Mouse (Mus musculus): ENCODE measurements around the gene Pik3ip1. TPM values are rescaled to one million over a fixed set of nuclear protein-coding genes. Genes with fewer than 3 reads are reported as not detected.

Gene Pik3ip1
- polyA plus RNA-seq, 1 experiment from 2014 or later = 11.2 TPM

GRCm38 (mm10) chr11:3348576-3349342, 18.6 kb downstream of the Pik3ip1 start:
- Histone ChIP-seq H3K4me1 (peaks cover 33% of the 10 kb centered on the region), H3K36me3 (replicated peaks) (peaks cover 85% of the 10 kb centered on the region), H3K4me3 (peak overlapping the region; percentile 19; the same call in 1 of the 2 replicates), H3K9me3 (no peaks in the 10 kb centered on the region), H3K27me3 (replicated peaks; ENCODE audit: low read depth, poor library complexity, severe bottlenecking) (no peaks in the 10 kb centered on the region), H3K27ac (replicated peaks) (peak overlapping the region; percentile 77)
- 18% methylated on average over 6 of the region's 6 CpGs for WGBS
- DNase-seq (ENCODE audit: low spot score) = peak; percentile 76

- Histone ChIP-seq H3K27me3 (replicated peaks; ENCODE audit: low read depth, poor library complexity, severe bottlenecking) (no peaks in the 10 kb centered on the region), H3K36me3 (replicated peaks) (peaks cover 85% of the 10 kb centered on the region), H3K4me1 (peaks cover 33% of the 10 kb centered on the region), H3K9me3 (no peaks in the 10 kb centered on the region), H3K4me3 (no peak overlapping the region), H3K27ac (replicated peaks) (peak overlapping the region; percentile 77)
- WGBS = 85% methylated on average over 4 of the region's 4 CpGs
- DNase-seq (ENCODE audit: low spot score) = no peak
Observed at GRCm38 (mm10) chr11:3349343-3349695, 19.1 kb downstream of the Pik3ip1 start.

GRCm38 (mm10) chr11:3352131-3352530, 21.9 kb downstream of the Pik3ip1 start:
- DNase-seq (ENCODE audit: low spot score) = no peak
- H3K9me3 ChIP-seq = no peaks in the 10 kb centered on the region
- no peaks in the 10 kb centered on the region for H3K27me3 ChIP-seq (replicated peaks; ENCODE audit: low read depth, poor library complexity, severe bottlenecking)
- H3K4me1 ChIP-seq = peaks cover 32% of the 10 kb centered on the region
- no peak overlapping the region for H3K27ac ChIP-seq (replicated peaks)
- 92% methylated on average over 9 of the region's 9 CpGs for WGBS
- H3K36me3 ChIP-seq (replicated peaks) = peaks cover 83% of the 10 kb centered on the region
- no peak overlapping the region for H3K4me3 ChIP-seq

GRCm38 (mm10) chr11:3352990-3353585, 22.9 kb downstream of the Pik3ip1 start:
- Histone ChIP-seq H3K4me3 (no peak overlapping the region), H3K27me3 (replicated peaks; ENCODE audit: low read depth, poor library complexity, severe bottlenecking) (no peaks in the 10 kb centered on the region), H3K9me3 (no peaks in the 10 kb centered on the region), H3K4me1 (peaks cover 22% of the 10 kb centered on the region), H3K36me3 (replicated peaks) (peaks cover 82% of the 10 kb centered on the region), H3K27ac (replicated peaks) (no peak overlapping the region)
- no peak for DNase-seq (ENCODE audit: low spot score)
- 43% methylated on average over 18 of the region's 18 CpGs for WGBS

- WGBS = 86% methylated on average over 3 of the region's 3 CpGs
- no peak for DNase-seq (ENCODE audit: low spot score)
- no peaks in the 10 kb centered on the region for H3K9me3 ChIP-seq
- H3K27me3 ChIP-seq (replicated peaks; ENCODE audit: low read depth, poor library complexity, severe bottlenecking) = no peaks in the 10 kb centered on the region
- H3K27ac ChIP-seq (replicated peaks) = no peak overlapping the region
- H3K4me1 ChIP-seq = peaks cover 3% of the 10 kb centered on the region; the same call in 1 of the 2 replicates
- peaks cover 45% of the 10 kb centered on the region for H3K36me3 ChIP-seq (replicated peaks)
- H3K4me3 ChIP-seq = no peak overlapping the region
Observed at GRCm38 (mm10) chr11:3362854-3363253, 32.7 kb downstream of the Pik3ip1 start.

GRCm38 (mm10) chr11:3366411-3366810, 36.2 kb downstream of the Pik3ip1 start:
- Histone ChIP-seq H3K36me3 (replicated peaks) (peaks cover 17% of the 10 kb centered on the region), H3K4me3 (no peak overlapping the region), H3K27ac (replicated peaks) (peak overlapping the region; percentile 48; the same call in 1 of the 2 replicates), H3K9me3 (no peaks in the 10 kb centered on the region), H3K4me1 (peaks cover 36% of the 10 kb centered on the region), H3K27me3 (replicated peaks; ENCODE audit: low read depth, poor library complexity, severe bottlenecking) (no peaks in the 10 kb centered on the region)
- DNase-seq (ENCODE audit: low spot score) = peak; percentile 21
- WGBS = 79% methylated on average over 7 of the region's 7 CpGs

- no peak for DNase-seq (ENCODE audit: low spot score)
- H3K9me3 ChIP-seq = no peaks in the 10 kb centered on the region
- 58% methylated on average over 7 of the region's 7 CpGs for WGBS
- no peaks in the 10 kb centered on the region for H3K27me3 ChIP-seq (replicated peaks; ENCODE audit: low read depth, poor library complexity, severe bottlenecking)
- H3K36me3 ChIP-seq (replicated peaks) = no peaks in the 10 kb centered on the region; the same call in 1 of the 2 replicates
- peaks cover 52% of the 10 kb centered on the region for H3K4me1 ChIP-seq
- H3K27ac ChIP-seq (replicated peaks) = peak overlapping the region; percentile 48; the same call in 1 of the 2 replicates
- H3K4me3 ChIP-seq = no peak overlapping the region; the same call in 1 of the 2 replicates
Observed at GRCm38 (mm10) chr11:3368983-3369382, 38.8 kb downstream of the Pik3ip1 start.

- WGBS = 83% methylated on average over 5 of the region's 5 CpGs
- peak overlapping the region; percentile 48; the same call in 1 of the 2 replicates for H3K27ac ChIP-seq (replicated peaks)
- H3K4me1 ChIP-seq = peaks cover 56% of the 10 kb centered on the region
- H3K36me3 ChIP-seq (replicated peaks) = no peaks in the 10 kb centered on the region; the same call in 1 of the 2 replicates
- H3K9me3 ChIP-seq = no peaks in the 10 kb centered on the region
- no peaks in the 10 kb centered on the region for H3K27me3 ChIP-seq (replicated peaks; ENCODE audit: low read depth, poor library complexity, severe bottlenecking)
- no peak overlapping the region; the same call in 1 of the 2 replicates for H3K4me3 ChIP-seq
- DNase-seq (ENCODE audit: low spot score) = no peak
Observed at GRCm38 (mm10) chr11:3369449-3369848, 39.2 kb downstream of the Pik3ip1 start.

GRCm38 (mm10) chr11:3370162-3370561, 40.0 kb downstream of the Pik3ip1 start:
- DNase-seq (ENCODE audit: low spot score) = no peak
- Histone ChIP-seq H3K9me3 (no peaks in the 10 kb centered on the region), H3K27me3 (replicated peaks; ENCODE audit: low read depth, poor library complexity, severe bottlenecking) (no peaks in the 10 kb centered on the region), H3K4me3 (peak overlapping the region; percentile 66), H3K36me3 (replicated peaks) (no peaks in the 10 kb centered on the region; the same call in 1 of the 2 replicates), H3K27ac (replicated peaks) (peak overlapping the region; percentile 78; the same call in 1 of the 2 replicates), H3K4me1 (peaks cover 64% of the 10 kb centered on the region)
- WGBS = 65% methylated on average over 2 of the region's 2 CpGs

- peak; percentile 93 for DNase-seq (ENCODE audit: low spot score)
- Histone ChIP-seq H3K9me3 (no peaks in the 10 kb centered on the region), H3K4me1 (peaks cover 67% of the 10 kb centered on the region), H3K27ac (replicated peaks) (peak overlapping the region; percentile 81), H3K4me3 (peak overlapping the region; percentile 66), H3K27me3 (replicated peaks; ENCODE audit: low read depth, poor library complexity, severe bottlenecking) (no peaks in the 10 kb centered on the region), H3K36me3 (replicated peaks) (no peaks in the 10 kb centered on the region; the same call in 1 of the 2 replicates)
- 1% methylated on average over 27 of the region's 27 CpGs for WGBS
Observed at GRCm38 (mm10) chr11:3370928-3371598, 40.9 kb downstream of the Pik3ip1 start.

- Histone ChIP-seq H3K9me3 (no peaks in the 10 kb centered on the region), H3K4me1 (peaks cover 64% of the 10 kb centered on the region), H3K36me3 (replicated peaks) (no peaks in the 10 kb centered on the region), H3K27me3 (replicated peaks; ENCODE audit: low read depth, poor library complexity, severe bottlenecking) (no peaks in the 10 kb centered on the region), H3K4me3 (peak overlapping the region; percentile 66), H3K27ac (replicated peaks) (peak overlapping the region; percentile 81)
- 25% methylated on average over 7 of the region's 7 CpGs for WGBS
- no peak for DNase-seq (ENCODE audit: low spot score)
Observed at GRCm38 (mm10) chr11:3371599-3372295, 41.5 kb downstream of the Pik3ip1 start.

Measured in embryonic facial prominence, embryonic 10.5 days (tissue).